Mouse (Mus musculus) cerebellum, adult 2 months (tissue): Measurements from ENCODE around the gene Tor1aip1.

Source experiments
- CTCF ChIP-seq: fragments of 200-500 bp; IDR thresholded peaks from 2 replicates; pipeline ENCODE4 v1.5.1; 2011; ENCODE audit warnings: low read depth, mild to moderate bottlenecking, control low read depth, low read length, moderate library complexity, borderline replicate concordance; ENCODE audit not compliant: insufficient read depth
- POLR2A ChIP-seq: fragments of 200-500 bp; IDR thresholded peaks from 2 replicates; pipeline ENCODE4 v1.6.1; 2011; ENCODE audit warnings: low read length, control low read depth, borderline replicate concordance; ENCODE audit not compliant: insufficient read depth

- TF ChIP-seq CTCF: no peak
- no peak for TF ChIP-seq POLR2A
Observed at GRCm38 (mm10) chr1:156009003-156009402, 27.3 kb downstream of the Tor1aip1 start.
